ENCODE assay signal across 21 mouse cellular contexts in the genomic region with DNA sequence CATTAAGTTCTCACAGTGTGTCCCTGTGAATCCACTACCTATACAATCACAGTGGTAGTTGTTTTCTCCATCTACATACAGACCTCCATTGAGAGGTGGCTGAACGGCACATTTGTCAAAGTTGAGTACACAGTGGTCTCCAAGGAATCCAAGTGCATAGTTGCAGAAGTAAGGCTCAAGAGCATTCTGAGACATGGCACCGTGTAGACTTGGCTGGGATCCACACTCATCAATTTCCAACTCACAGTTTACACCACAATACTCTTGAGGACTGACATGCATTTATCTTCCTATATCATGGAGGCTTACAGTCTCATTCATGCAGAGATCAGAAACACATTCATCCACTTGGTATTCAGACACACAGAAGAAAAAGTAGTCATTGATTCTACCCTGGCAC.
"Had no signal": no experiment of that assay in that cellular context is flagged by ENCODE, and none has a peak within 500 bp of the region (broad histone marks: within the 10 kb centered on the region; RNA-seq: fewer than 3 reads in every experiment).

No protein-coding gene starts in this region.

- H3K4me3 ChIP-seq: liver, embryonic 13.5 days; liver, embryonic 15.5 days; lung, embryonic 15.5 days; megakaryocyte, embryonic 14.5 days; midbrain, embryonic 13.5 days; midbrain, embryonic 15.5 days had no signal

- H3K4me1 ChIP-seq: liver, embryonic 13.5 days; liver, embryonic 15.5 days; lung, embryonic 15.5 days; midbrain, embryonic 13.5 days; midbrain, embryonic 15.5 days had no signal

- H3K27ac ChIP-seq: liver, embryonic 13.5 days; liver, embryonic 15.5 days; lung, embryonic 15.5 days; macrophage; midbrain, embryonic 13.5 days; midbrain, embryonic 15.5 days had no signal

- H3K9me3 ChIP-seq: liver, embryonic 13.5 days; liver, embryonic 15.5 days; lung, embryonic 15.5 days; megakaryocyte, embryonic 14.5 days; midbrain, embryonic 13.5 days; midbrain, embryonic 15.5 days had no signal

- ATAC-seq: liver, postnatal 0 days; lung, postnatal 0 days; midbrain, embryonic 13.5 days; midbrain, embryonic 15.5 days had no signal

- H3K9ac ChIP-seq: liver, embryonic 13.5 days; liver, embryonic 15.5 days; liver, postnatal 0 days; lung, embryonic 15.5 days; midbrain, embryonic 13.5 days; midbrain, embryonic 15.5 days had no signal

- H3K36me3 ChIP-seq: liver, embryonic 13.5 days; liver, embryonic 15.5 days; lung, embryonic 15.5 days; midbrain, embryonic 13.5 days; midbrain, embryonic 15.5 days had no signal

- DNase-seq: liver, embryonic 13.5 days; liver, postnatal 0 days; lung, adult 2 months; lung, postnatal 14 days; lung, postnatal 36 days; retina, postnatal 1 day; right cerebral cortex, adult 18-20 months; right cerebral cortex, postnatal 25 days; right cerebral cortex, postnatal 4 days; spleen, adult 18-20 months; thymus, adult 18-20 months; thymus, postnatal 14 days; thymus, postnatal 36 days had no signal

- H3K4me2 ChIP-seq: liver, embryonic 13.5 days; liver, embryonic 15.5 days; lung, embryonic 15.5 days; midbrain, embryonic 11.5 days; midbrain, embryonic 13.5 days; midbrain, embryonic 15.5 days had no signal

- H3K27me3 ChIP-seq: liver, embryonic 13.5 days; liver, embryonic 15.5 days; lung, embryonic 15.5 days; megakaryocyte, embryonic 14.5 days; midbrain, embryonic 13.5 days; midbrain, embryonic 15.5 days had no signal
